Mouse (Mus musculus) kidney, adult 2 months (tissue): ENCODE data around the gene Vps53. TPM values are rescaled to one million over a fixed set of nuclear protein-coding genes. Genes with fewer than 3 reads are reported as not detected.

Experiments
- DNase-seq: peaks from one replicate; pipeline ENCODE4 v3.0.0; 2021
- H3K27ac ChIP-seq: fragments of 200-500 bp; 2 replicates; pipeline ENCODE4 v1.5.1; 2012; ENCODE audit warnings: low read depth, low read length, control low read depth, inconsistent platforms; ENCODE audit not compliant: insufficient read depth
- H3K27me3 ChIP-seq: fragments of 200-500 bp; replicated peaks from 2 replicates; pipeline ENCODE4 v1.6.1; 2012; ENCODE audit warnings: mild to moderate bottlenecking, moderate library complexity, low read length, inconsistent platforms; ENCODE audit not compliant: control insufficient read depth, insufficient read depth
- H3K36me3 ChIP-seq: fragments of 200-500 bp; 2 replicates; pipeline ENCODE4 v1.6.1; 2012; ENCODE audit warnings: mild to moderate bottlenecking, moderate library complexity, low read length, inconsistent platforms; ENCODE audit not compliant: control insufficient read depth, insufficient read depth
- H3K4me1 ChIP-seq: fragments of 200-500 bp; 2 replicates; pipeline ENCODE4 v1.6.1; 2011; ENCODE audit warnings: low read length; ENCODE audit not compliant: control insufficient read depth, insufficient read depth
- H3K4me3 ChIP-seq: fragments of 200-500 bp; 2 replicates; pipeline ENCODE4 v1.5.1; 2011; ENCODE audit warnings: mild to moderate bottlenecking, low read depth, low read length, control low read depth; ENCODE audit not compliant: insufficient read depth
- CTCF ChIP-seq: fragments of 200-500 bp; conservative IDR thresholded peaks from 2 replicates; pipeline ENCODE4 v1.5.1; 2011; ENCODE audit warnings: low read depth, mild to moderate bottlenecking, control low read depth, low read length, moderate library complexity, mixed read lengths; ENCODE audit not compliant: insufficient read depth, insufficient read length
- POLR2A ChIP-seq: fragments of 200-500 bp; IDR thresholded peaks from one replicate; pipeline ENCODE4 v1.6.1; 2011; ENCODE audit warnings: low read depth, low read length, control low read depth
- WGBS: fragments of 180-500 bp; shearing (Covaris S2); methylation state at CpG from one replicate; pipeline ENCODE4 v1.1.7; 2018; 5-methylcytosine and 5-hydroxymethylcytosine counted together
- polyA plus RNA-seq: library from polyadenylated mRNA; depleted of rRNA; stranded (reverse); fragments of >200 nt; gene quantifications from 2 replicates; pipeline ENCODE4 v1.2.3, GENCODE M21; 2012

Gene Vps53
- polyA plus RNA-seq, 1 experiment: 47.5 TPM

GRCm38 (mm10) chr11:76042041-76042638 lies 137.3 kb downstream of the Vps53 start:
- Histone ChIP-seq H3K27ac (peak overlapping the region; percentile 62), H3K4me3 (no peak overlapping the region), H3K36me3 (no peaks in the 10 kb centered on the region), H3K4me1 (peaks cover 12% of the 10 kb centered on the region; the same call in 1 of the 2 replicates), H3K27me3 (no peaks in the 10 kb centered on the region)
- no peak for TF ChIP-seq CTCF
- no peak for TF ChIP-seq POLR2A
- WGBS: 68% methylated on average over 10 of the region's 10 CpGs
- DNase-seq: peak; percentile 27

GRCm38 (mm10) chr11:76040761-76041376 lies 138.6 kb downstream of the Vps53 start:
- no peak overlapping the region for H3K4me3 ChIP-seq
- peaks cover 12% of the 10 kb centered on the region; the same call in 1 of the 2 replicates for H3K4me1 ChIP-seq
- TF ChIP-seq CTCF: no peak
- no peak for TF ChIP-seq POLR2A
- peak overlapping the region; percentile 2; the same call in 1 of the 2 replicates for H3K27ac ChIP-seq
- WGBS: 43% methylated on average over 4 of the region's 4 CpGs
- peak; percentile 68 for DNase-seq
- H3K36me3 ChIP-seq: no peaks in the 10 kb centered on the region
- no peaks in the 10 kb centered on the region for H3K27me3 ChIP-seq

- no peak overlapping the region for H3K4me3 ChIP-seq
- no peaks in the 10 kb centered on the region for H3K36me3 ChIP-seq
- TF ChIP-seq POLR2A: no peak
- TF ChIP-seq CTCF: no peak
- no peak for DNase-seq
- H3K27me3 ChIP-seq: no peaks in the 10 kb centered on the region
- 89% methylated on average over 8 of the region's 8 CpGs for WGBS
- no peak overlapping the region for H3K27ac ChIP-seq
- H3K4me1 ChIP-seq: peaks cover 12% of the 10 kb centered on the region; the same call in 1 of the 2 replicates
Measured at GRCm38 (mm10) chr11:76040106-76040505, 139.3 kb downstream of the Vps53 start.

GRCm38 (mm10) chr11:76039271-76040053 lies 140.0 kb downstream of the Vps53 start:
- 83% methylated on average over 3 of the region's 3 CpGs for WGBS
- TF ChIP-seq POLR2A (no peak), CTCF (no peak)
- Histone ChIP-seq H3K4me1 (peaks cover 12% of the 10 kb centered on the region; the same call in 1 of the 2 replicates), H3K36me3 (no peaks in the 10 kb centered on the region), H3K4me3 (no peak overlapping the region), H3K27me3 (no peaks in the 10 kb centered on the region), H3K27ac (peak overlapping the region; percentile 37; the same call in 1 of the 2 replicates)
- peak; percentile 70 for DNase-seq

- H3K36me3 ChIP-seq: no peaks in the 10 kb centered on the region
- no peak for TF ChIP-seq CTCF
- TF ChIP-seq POLR2A: no peak
- no peak overlapping the region for H3K4me3 ChIP-seq
- peak; percentile 50 for DNase-seq
- H3K27ac ChIP-seq: no peak overlapping the region
- no peaks in the 10 kb centered on the region for H3K27me3 ChIP-seq
- WGBS: 60% methylated on average over 6 of the region's 6 CpGs
- H3K4me1 ChIP-seq: peaks cover 12% of the 10 kb centered on the region; the same call in 1 of the 2 replicates
Measured at GRCm38 (mm10) chr11:76037581-76038294, 141.7 kb downstream of the Vps53 start.

GRCm38 (mm10) chr11:76035182-76035581 lies 144.3 kb downstream of the Vps53 start:
- 79% methylated on average over 8 of the region's 8 CpGs for WGBS
- DNase-seq: no peak
- Histone ChIP-seq H3K27me3 (no peaks in the 10 kb centered on the region), H3K36me3 (no peaks in the 10 kb centered on the region), H3K4me3 (no peak overlapping the region), H3K4me1 (no peaks in the 10 kb centered on the region), H3K27ac (no peak overlapping the region)
- TF ChIP-seq CTCF: no peak
- no peak for TF ChIP-seq POLR2A
